Mouse (Mus musculus) heart, embryonic 11.5 days (tissue): ENCODE results near the gene Upp2. TPM values are rescaled to one million over a fixed set of nuclear protein-coding genes. Genes with fewer than 3 reads are reported as not detected.

Experiments
- ATAC-seq: fragments of 200-750 bp; cut with Nextera tagmentation; replicated peaks from 2 replicates; pipeline ENCODE4 v1.8.0; 2017; ENCODE audit warnings: moderate library complexity; ENCODE audit not compliant: insufficient number of reproducible peaks, low FRiP score, low TSS enrichment
- H3K27ac ChIP-seq: fragments of 300-500 bp; sonication (generic); 2 replicates; pipeline ENCODE4 v1.5.1; 2014; ENCODE audit warnings: mild to moderate bottlenecking, low read depth, low read length
- H3K27me3 ChIP-seq: fragments of 300-500 bp; sonication (generic); 2 replicates; pipeline ENCODE4 v1.6.1; 2014; ENCODE audit warnings: mild to moderate bottlenecking, low read length, mixed read lengths; ENCODE audit not compliant: control insufficient read depth, insufficient read depth
- H3K36me3 ChIP-seq: fragments of 300-500 bp; sonication (generic); 2 replicates; pipeline ENCODE4 v1.6.1; 2014; ENCODE audit warnings: mild to moderate bottlenecking, low read length, moderate library complexity, mixed read lengths; ENCODE audit not compliant: control insufficient read depth, insufficient read depth
- H3K4me1 ChIP-seq: fragments of 300-500 bp; sonication (generic); 2 replicates; pipeline ENCODE4 v1.6.1; 2014; ENCODE audit warnings: low read length; ENCODE audit not compliant: control insufficient read depth, insufficient read depth
- H3K4me2 ChIP-seq: fragments of 300-500 bp; sonication (generic); 2 replicates; pipeline ENCODE4 v1.6.1; 2014; ENCODE audit warnings: mild to moderate bottlenecking, moderate library complexity
- H3K4me3 ChIP-seq: fragments of 300-500 bp; sonication (generic); 2 replicates; pipeline ENCODE4 v1.5.1; 2014; ENCODE audit warnings: low read depth, low read length
- H3K9ac ChIP-seq: fragments of 300-500 bp; sonication (generic); 2 replicates; pipeline ENCODE4 v1.6.1; 2014; ENCODE audit warnings: mild to moderate bottlenecking, low read depth, low read length, moderate library complexity
- H3K9me3 ChIP-seq: fragments of 300-500 bp; sonication (generic); replicated peaks from 2 replicates; pipeline ENCODE4 v1.6.1; 2016; ENCODE audit warnings: low read length; ENCODE audit not compliant: control insufficient read depth
- WGBS: fragments of 180-500 bp; shearing (Covaris S2); extraction: QIAGEN DNeasy Blood & Tissue Kit; methylation state at CpG from one replicate; pipeline ENCODE4 v1.1.7; 2014; ENCODE audit not compliant: insufficient replicate concordance; 5-methylcytosine and 5-hydroxymethylcytosine counted together
- polyA plus RNA-seq: library from polyadenylated mRNA; unstranded; fragments of >200 nt; fragmentation: Nextera tagmentation; extraction: Ambion mirVana; gene quantifications from 2 replicates; pipeline ENCODE4 v1.2.1, GENCODE M21; 2014

Gene Upp2
- polyA plus RNA-seq, 1 experiment from 2014 or later: 8.4 TPM

GRCm38 (mm10) chr2:58663404-58664120 lies 96.5 kb downstream of the Upp2 start:
- no peaks in the 10 kb centered on the region for H3K27me3 ChIP-seq
- no peak overlapping the region for H3K4me2 ChIP-seq
- no peak overlapping the region for H3K9ac ChIP-seq
- 77% methylated on average over 7 of the region's 7 CpGs for WGBS
- no peak overlapping the region for H3K4me3 ChIP-seq
- H3K4me1 ChIP-seq: peaks cover 3% of the 10 kb centered on the region; the same call in 1 of the 2 replicates
- no peaks in the 10 kb centered on the region for H3K9me3 ChIP-seq
- ATAC-seq: no peak
- no peaks in the 10 kb centered on the region for H3K36me3 ChIP-seq
- H3K27ac ChIP-seq: no peak overlapping the region

- Histone ChIP-seq H3K9me3 (no peaks in the 10 kb centered on the region), H3K4me1 (0 out of 2 replicates have a peak, but pooled peaks cover 3% of the 10 kb centered on the region), H3K4me3 (no peak overlapping the region), H3K9ac (no peak overlapping the region), H3K27me3 (no peaks in the 10 kb centered on the region), H3K4me2 (no peak overlapping the region), H3K27ac (no peak overlapping the region), H3K36me3 (no peaks in the 10 kb centered on the region)
- ATAC-seq: no peak
- 81% methylated on average over 12 of the region's 12 CpGs for WGBS
Measured at GRCm38 (mm10) chr2:58665081-58665814, 98.2 kb downstream of the Upp2 start.

GRCm38 (mm10) chr2:58667298-58667697 lies 100.2 kb downstream of the Upp2 start:
- no peak overlapping the region for H3K4me3 ChIP-seq
- 0 out of 2 replicates have a peak, but pooled peaks cover 3% of the 10 kb centered on the region for H3K4me1 ChIP-seq
- no peaks in the 10 kb centered on the region for H3K36me3 ChIP-seq
- no peak overlapping the region for H3K4me2 ChIP-seq
- H3K9ac ChIP-seq: no peak overlapping the region
- H3K27ac ChIP-seq: no peak overlapping the region
- WGBS: 52% methylated on average over 3 of the region's 3 CpGs
- no peak for ATAC-seq
- no peaks in the 10 kb centered on the region for H3K27me3 ChIP-seq
- H3K9me3 ChIP-seq: no peaks in the 10 kb centered on the region

DNA sequence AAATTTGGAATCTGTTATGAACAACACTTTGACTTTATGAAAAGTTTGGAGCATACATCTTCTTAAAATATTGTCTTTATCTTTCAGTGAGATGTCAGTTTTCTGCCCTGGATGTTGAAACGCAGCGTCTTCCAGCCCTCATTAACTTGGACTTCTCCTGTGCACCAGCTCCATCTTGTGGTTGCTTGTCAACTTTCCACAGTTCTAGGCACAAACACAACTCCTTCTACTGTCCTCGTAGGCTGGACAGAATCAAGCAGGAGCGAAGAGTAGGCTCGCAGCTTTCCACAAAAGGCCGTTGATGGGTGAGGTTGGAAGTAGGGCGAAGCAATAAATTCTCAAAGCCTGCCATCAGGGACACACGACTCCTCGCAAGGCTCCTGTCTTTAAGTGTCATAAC lies 100.9 kb downstream of the Upp2 start:
- Histone ChIP-seq H3K4me1 (0 out of 2 replicates have a peak, but pooled peaks cover 3% of the 10 kb centered on the region), H3K9ac (no peak overlapping the region), H3K9me3 (no peaks in the 10 kb centered on the region), H3K36me3 (no peaks in the 10 kb centered on the region), H3K27ac (no peak overlapping the region), H3K4me3 (no peak overlapping the region), H3K27me3 (no peaks in the 10 kb centered on the region), H3K4me2 (no peak overlapping the region)
- no peak for ATAC-seq
- 51% methylated on average over 9 of the region's 9 CpGs for WGBS

DNA sequence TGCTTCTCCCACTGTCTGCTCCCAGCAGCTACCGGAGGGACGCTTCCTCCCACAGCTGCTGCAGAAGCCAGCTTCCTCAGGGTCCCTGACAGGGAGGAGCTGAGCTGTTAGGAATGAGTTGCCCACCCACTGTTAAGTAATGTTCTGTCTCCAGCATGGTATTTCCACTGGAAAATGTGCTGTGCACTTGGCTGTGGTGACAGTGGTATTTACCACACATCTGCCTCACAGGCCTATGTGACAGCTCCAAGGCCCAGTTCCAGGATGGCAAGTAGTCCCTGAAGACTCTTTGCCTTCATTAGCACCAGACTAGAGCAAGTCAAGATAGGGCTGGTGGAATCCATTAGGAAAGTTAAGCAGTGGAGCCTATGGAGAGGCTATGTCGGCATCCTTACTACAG lies 102.0 kb downstream of the Upp2 start:
- Histone ChIP-seq H3K9ac (no peak overlapping the region), H3K9me3 (peaks cover 5% of the 10 kb centered on the region; the same call in 1 of the 2 replicates), H3K4me1 (0 out of 2 replicates have a peak, but pooled peaks cover 3% of the 10 kb centered on the region), H3K4me3 (no peak overlapping the region), H3K27ac (no peak overlapping the region), H3K27me3 (no peaks in the 10 kb centered on the region), H3K4me2 (no peak overlapping the region), H3K36me3 (no peaks in the 10 kb centered on the region)
- no peak for ATAC-seq
- WGBS: 77% methylated on average over 3 of the region's 3 CpGs

DNA sequence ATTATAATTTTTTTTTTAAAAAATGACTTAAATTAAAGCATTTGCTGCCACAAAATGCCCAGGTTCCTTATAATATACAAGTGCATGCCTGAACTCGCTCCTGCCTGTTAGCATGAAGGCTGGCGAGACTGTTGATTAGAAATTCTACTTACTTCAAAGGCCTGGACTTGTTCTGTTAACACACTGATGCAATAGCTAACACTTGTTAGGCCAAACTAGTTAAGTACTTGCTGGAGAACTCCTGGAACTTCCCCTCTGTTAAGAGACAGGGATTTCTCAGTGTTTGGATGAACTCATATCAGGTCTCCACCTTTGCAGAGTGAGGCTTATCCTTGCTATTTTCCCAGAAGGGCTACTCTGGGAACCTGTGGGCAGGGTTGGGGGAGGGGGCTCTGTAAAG lies 105.4 kb downstream of the Upp2 start:
- H3K4me1 ChIP-seq: no peaks in the 10 kb centered on the region
- no peak overlapping the region for H3K9ac ChIP-seq
- no peak overlapping the region for H3K4me3 ChIP-seq
- H3K4me2 ChIP-seq: no peak overlapping the region
- no peak for ATAC-seq
- H3K9me3 ChIP-seq: peaks cover 5% of the 10 kb centered on the region; the same call in 1 of the 2 replicates
- WGBS: 81% methylated on average over 2 of the region's 2 CpGs
- H3K27me3 ChIP-seq: no peaks in the 10 kb centered on the region
- H3K27ac ChIP-seq: no peak overlapping the region
- no peaks in the 10 kb centered on the region for H3K36me3 ChIP-seq

DNA sequence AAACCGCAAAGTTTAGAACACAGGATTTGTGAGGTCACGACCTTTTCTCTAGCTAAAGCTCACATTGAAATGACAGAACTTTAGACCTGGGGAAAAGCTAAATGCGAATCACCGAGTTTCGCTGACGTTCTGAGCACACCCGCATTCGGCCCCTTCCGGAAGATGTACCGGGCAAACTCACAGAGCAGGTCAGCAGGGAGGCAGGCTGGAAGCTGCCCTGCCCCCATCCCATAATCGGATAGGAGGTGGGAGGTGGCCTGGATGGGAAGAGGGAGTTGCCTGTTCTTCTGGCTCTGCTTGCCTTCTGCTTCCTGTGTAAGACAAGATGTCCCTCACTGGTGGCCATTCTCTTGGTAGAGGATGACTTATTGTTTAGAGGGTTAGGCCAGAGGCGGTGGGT lies 112.9 kb downstream of the Upp2 start:
- H3K4me2 ChIP-seq: no peak overlapping the region
- H3K9me3 ChIP-seq: no peaks in the 10 kb centered on the region
- H3K9ac ChIP-seq: no peak overlapping the region
- no peaks in the 10 kb centered on the region for H3K4me1 ChIP-seq
- H3K4me3 ChIP-seq: no peak overlapping the region
- no peak for ATAC-seq
- no peaks in the 10 kb centered on the region for H3K27me3 ChIP-seq
- no peaks in the 10 kb centered on the region for H3K36me3 ChIP-seq
- no peak overlapping the region for H3K27ac ChIP-seq
- 81% methylated on average over 12 of the region's 12 CpGs for WGBS

DNA sequence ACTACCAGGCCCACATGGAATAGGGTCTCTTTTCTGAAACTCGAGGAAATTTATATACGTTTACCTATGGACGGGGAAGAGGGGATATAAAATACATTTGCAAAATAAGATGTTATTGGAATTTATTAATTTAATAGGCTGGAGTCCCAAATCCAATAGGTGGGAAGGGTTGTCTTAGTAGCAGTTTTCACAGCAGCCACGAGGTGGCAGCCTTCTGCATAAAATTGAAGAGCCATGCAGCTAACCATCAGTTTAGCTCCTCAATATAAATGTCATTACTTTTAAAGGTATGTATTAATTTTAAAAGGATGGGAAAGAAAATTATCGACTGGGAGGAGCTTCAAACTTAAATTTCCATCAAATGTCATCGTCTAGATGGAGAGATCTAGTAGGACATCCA lies 113.7 kb downstream of the Upp2 start:
- no peaks in the 10 kb centered on the region for H3K27me3 ChIP-seq
- H3K4me3 ChIP-seq: no peak overlapping the region
- WGBS: 29% methylated on average over 6 of the region's 6 CpGs
- no peak overlapping the region for H3K4me2 ChIP-seq
- H3K4me1 ChIP-seq: no peaks in the 10 kb centered on the region
- H3K9me3 ChIP-seq: no peaks in the 10 kb centered on the region
- ATAC-seq: no peak
- no peak overlapping the region for H3K27ac ChIP-seq
- H3K36me3 ChIP-seq: no peaks in the 10 kb centered on the region
- H3K9ac ChIP-seq: no peak overlapping the region
